Mouse (Mus musculus) testis, postnatal 10 days (tissue): ENCODE data around the gene Plekha5.
"Not testable (repeated sequence)": the region's sequence is repeated elsewhere in the genome, so short reads cannot be mapped to it uniquely, and the experiment has no call there.

Experiments
- DNase-seq: peaks from one replicate; pipeline ENCODE4 v3.0.0; 2021; ENCODE audit warnings: low spot score

Gene Plekha5

DNA sequence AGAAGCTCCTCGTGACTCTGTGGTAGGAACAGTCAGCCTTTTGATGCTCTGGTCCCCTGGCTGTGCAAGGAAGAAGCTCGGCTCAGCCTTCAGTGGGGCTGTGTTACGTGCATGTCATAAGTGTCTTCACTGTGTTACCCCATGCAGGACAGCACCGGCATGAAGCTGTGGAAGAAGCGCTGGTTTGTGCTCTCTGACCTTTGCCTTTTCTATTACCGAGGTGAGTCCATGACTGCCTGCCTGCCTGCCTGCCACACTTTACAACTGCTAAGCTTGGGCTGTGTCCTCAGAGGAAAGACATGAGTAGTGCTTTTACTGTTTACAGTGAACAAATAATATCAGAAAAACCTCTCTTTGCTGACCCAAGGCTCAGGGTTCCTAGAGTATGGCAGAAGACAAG, 104.6 kb downstream of the Plekha5 start:
- DNase-seq: no peak

- not testable (repeated sequence) for DNase-seq
These were observed 109.0 kb downstream of the Plekha5 start for GRCm38 (mm10) chr6:140532858-140533257.

- no peak for DNase-seq
These were observed 109.8 kb downstream of the Plekha5 start for GRCm38 (mm10) chr6:140533606-140534005.

DNA sequence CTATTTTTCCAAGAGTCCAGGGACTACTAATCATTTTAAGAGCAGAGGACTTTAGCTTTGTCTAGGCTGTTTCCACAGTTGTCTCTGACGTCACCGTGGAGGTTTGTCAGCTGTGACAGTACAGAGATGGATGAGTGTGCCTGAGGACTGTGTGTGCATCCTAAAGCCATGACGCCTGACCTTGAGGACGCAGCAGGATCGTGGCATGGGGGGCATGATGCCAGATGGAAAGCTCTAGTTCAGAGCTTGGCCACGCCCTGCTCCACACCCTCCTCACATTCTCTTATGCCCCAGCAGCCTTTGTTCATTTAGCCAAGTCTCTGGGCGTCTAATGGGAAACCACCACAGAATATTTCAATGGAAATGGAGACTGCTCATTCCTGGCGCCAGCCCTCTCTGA, 111.7 kb downstream of the Plekha5 start:
- no peak for DNase-seq

- DNase-seq: no peak
These were observed 118.1 kb downstream of the Plekha5 start for GRCm38 (mm10) chr6:140541919-140542318.

- no peak for DNase-seq
These were observed 119.3 kb downstream of the Plekha5 start for GRCm38 (mm10) chr6:140543005-140543794.

DNA sequence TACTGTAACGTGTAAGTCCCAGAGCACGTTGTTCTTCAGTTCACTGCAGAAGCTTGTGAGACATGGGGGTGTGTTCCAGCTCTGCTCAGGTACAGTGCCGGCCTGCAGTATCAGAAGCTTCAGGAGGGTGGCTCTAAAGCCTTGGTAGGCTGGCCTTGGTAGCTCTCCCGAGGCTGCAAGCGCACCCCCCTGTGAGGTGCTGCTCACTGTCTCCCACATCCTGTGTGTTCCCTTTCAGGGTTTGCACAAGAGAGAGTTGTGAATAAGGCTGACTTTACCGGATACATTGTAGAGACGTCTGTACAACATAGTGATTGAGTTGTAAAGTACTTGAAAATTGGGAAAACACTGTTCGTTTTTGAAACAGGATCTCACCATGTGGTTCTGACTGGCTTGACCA, 122.2 kb downstream of the Plekha5 start:
- DNase-seq: no peak

DNA sequence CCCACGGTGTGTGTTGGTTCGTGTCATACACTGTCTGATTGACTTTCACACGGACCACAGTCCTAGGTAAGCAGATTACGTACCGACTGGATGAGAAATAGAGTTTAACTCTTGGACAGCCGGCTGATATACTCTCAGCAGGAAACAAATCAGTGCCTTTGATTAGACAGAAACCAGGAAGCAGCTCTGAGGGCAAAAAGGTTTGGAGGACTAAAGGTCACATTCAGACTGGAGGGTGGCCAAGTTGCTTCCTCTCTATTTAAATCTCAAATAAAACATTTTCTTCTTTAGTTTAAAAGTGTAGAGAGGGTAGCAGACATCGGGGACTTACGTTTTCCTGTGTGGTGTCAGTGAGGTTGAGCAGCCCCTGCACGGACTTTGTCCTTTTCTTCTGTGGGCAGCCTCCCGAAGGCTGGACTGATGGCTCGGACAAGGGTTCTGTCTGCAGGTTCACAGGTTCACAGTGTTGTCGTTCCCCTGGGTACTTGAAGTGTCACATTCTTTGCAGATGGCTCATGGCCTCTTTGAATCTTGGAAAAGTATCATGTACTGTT, 122.9 kb downstream of the Plekha5 start:
- DNase-seq: no peak

DNA sequence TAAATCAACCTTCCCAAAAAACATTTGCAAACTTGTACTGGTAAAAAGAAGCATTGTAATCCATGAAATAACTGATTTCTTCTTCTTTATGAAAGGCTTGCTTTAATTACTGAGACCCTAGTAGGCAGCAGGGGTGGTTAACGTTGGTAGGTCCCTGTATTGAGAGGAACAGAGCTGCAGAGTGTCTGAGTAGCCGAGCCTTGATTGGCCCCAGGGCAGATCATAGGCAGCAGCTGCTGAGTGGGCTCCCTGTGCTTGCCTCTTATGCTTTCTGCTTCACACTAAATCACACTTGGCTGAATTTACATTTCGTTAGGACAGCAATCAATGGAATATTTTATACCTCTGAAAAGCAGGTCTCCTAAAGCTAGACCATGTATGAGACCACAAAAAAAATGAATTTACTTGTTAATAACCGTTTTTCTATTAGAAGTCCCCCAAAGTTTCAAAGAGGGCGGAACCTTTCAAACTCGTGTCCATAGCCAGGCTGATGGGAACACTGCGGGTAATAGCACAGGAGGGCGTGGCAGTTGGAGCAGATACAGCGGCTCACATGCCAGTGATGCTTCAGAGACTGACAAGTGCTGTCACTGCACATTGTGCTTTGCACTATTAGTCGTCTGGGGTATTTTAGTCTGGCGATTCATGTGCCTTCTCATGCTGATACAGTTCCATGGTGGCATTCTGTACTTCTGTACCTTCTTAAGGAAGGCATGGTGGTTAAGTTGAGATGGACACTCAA, 123.5 kb downstream of the Plekha5 start:
- DNase-seq: no peak

- DNase-seq: no peak
These were observed 124.4 kb downstream of the Plekha5 start for GRCm38 (mm10) chr6:140548082-140548769.

DNA sequence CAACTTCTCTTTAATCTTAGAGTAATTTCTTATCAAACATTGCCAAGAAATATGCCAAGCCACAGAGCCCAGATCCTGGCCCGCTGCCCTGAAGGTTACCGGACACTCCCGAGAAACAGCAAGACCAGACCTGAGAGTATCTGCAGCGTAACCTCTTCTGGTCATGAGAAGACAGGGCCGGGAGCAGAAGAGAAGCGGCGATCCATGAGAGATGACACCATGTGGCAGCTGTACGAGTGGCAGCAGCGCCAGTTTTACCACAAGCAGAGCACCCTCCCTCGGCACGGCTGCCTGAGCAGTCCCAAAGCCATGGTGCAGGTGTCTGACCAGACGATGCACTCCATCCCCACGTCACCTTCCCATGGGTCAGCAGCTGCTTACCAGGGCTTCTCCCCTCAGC, 126.9 kb downstream of the Plekha5 start:
- DNase-seq: peak; percentile 51

GRCm38 (mm10) chr6:140554261-140554660, 130.4 kb downstream of the Plekha5 start:
- no peak for DNase-seq

DNA sequence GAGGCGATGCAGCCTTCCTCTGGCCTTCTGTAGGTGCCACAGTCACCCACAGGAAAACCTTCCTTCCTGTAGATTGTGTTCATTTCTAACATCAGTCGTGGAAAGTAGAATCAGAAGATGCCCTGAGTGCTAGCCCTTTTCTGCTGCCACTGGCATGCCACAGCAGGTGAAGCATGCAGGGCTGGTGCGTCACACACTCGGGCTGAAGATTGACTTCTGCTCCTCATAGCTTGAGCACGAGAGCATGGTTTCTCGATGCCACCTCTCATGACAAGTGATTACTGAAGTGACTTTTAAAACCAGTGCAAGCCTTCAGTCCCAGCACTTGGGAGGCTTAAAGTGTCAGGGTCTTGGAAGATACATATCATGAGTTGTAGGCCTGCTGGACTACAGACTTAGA, 135.6 kb downstream of the Plekha5 start:
- no peak for DNase-seq

- DNase-seq: no peak
These were observed 137.5 kb downstream of the Plekha5 start for GRCm38 (mm10) chr6:140561151-140561916.

DNA sequence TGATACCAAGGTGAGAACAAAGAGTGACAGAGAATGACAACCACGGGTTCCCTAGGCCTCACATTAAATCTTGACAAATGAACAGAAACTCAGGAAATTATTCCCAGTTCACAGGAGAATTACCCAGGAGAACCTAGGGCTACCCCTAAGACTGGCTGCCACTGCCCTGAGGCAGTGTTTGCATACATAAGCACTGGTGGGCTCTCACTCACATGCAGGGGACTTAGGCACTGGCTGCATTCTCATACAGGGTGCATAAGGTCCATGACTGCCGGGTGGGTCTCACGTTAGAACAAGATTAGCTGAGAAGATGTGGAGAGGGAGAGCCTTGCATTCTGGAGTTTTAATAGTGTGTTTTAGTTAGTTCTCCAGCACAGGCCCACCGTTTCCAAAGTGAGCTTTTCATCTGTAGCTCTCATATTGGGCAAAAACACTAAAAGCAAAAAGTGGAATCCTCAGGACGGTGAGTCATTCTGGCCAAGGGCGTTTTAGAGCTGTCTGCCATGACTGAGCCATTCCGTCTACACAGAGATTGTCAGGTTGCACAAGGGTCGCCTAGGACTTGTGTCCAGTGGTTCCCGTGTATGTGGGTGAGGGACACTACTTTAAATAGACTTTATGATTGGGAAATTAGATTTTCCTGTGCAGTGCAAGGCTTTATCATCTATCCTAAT, 138.2 kb downstream of the Plekha5 start:
- no peak for DNase-seq

GRCm38 (mm10) chr6:140567199-140567598, 143.3 kb downstream of the Plekha5 start:
- no peak for DNase-seq

GRCm38 (mm10) chr6:140567897-140568296, 144.0 kb downstream of the Plekha5 start:
- DNase-seq: no peak

GRCm38 (mm10) chr6:140570152-140570551, 146.3 kb downstream of the Plekha5 start:
- no peak for DNase-seq

DNA sequence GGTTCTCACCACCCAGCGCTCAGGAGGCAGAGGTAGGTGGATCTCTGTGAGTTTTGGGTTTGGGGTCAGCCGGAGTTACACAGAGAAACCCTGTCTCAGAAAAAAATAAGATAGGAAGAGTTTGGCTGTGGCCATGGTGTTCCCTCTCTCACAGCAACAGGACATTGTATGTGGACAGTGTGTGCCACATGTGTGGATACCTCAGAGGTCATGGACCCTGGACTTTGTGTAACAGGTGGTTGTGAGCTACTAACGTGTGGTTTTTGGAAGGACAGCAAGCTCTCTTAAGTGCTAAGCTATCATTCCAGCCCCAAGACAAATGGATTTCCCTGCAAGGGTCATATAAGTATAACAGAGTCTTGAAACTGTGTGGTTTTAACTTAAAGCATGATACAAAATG, 151.1 kb downstream of the Plekha5 start:
- DNase-seq: no peak

GRCm38 (mm10) chr6:140576133-140576532, 152.3 kb downstream of the Plekha5 start:
- no peak for DNase-seq
